Mouse (Mus musculus): ENCODE results near the gene Uqcc1. TPM values are rescaled to one million over a fixed set of nuclear protein-coding genes. Genes with fewer than 3 reads are reported as not detected.

Uqcc1 gene
- polyA plus RNA-seq, 1 experiment from 2014 or later, result 40.4 TPM

GRCm38 (mm10) chr2:155946069-155946468 lies 16.0 kb upstream of the Uqcc1 start:
- no peaks in the 10 kb centered on the region for H3K36me3 ChIP-seq (ENCODE audit: control insufficient read depth, insufficient read depth)
- no peaks in the 10 kb centered on the region for H3K9me3 ChIP-seq (ENCODE audit: control insufficient read depth)
- no peak overlapping the region for H3K4me2 ChIP-seq (replicated peaks; ENCODE audit: low read depth)
- no peak overlapping the region for H3K9ac ChIP-seq (ENCODE audit: low read depth, low read length)
- no peaks in the 10 kb centered on the region for H3K27me3 ChIP-seq (replicated peaks; ENCODE audit: control insufficient read depth, insufficient read depth, low read length)
- WGBS, result 4% methylated on average over 7 of the region's 7 CpGs
- H3K27ac ChIP-seq (ENCODE audit: low read depth, low read length), result no peak overlapping the region
- no peaks in the 10 kb centered on the region for H3K4me1 ChIP-seq (replicated peaks; ENCODE audit: control insufficient read depth, insufficient read depth, low read length)
- ATAC-seq, result no peak
- H3K4me3 ChIP-seq (ENCODE audit: low read depth, low read length), result no peak overlapping the region
- peak; percentile 92 for TF ChIP-seq CTCF (IDR thresholded peaks at IDR 0.05; ENCODE audit: low read depth)

- ATAC-seq, result no peak
- Histone ChIP-seq H3K27me3 (replicated peaks; ENCODE audit: control insufficient read depth, insufficient read depth, low read length) (no peaks in the 10 kb centered on the region), H3K9me3 (ENCODE audit: control insufficient read depth) (no peaks in the 10 kb centered on the region), H3K4me2 (replicated peaks; ENCODE audit: low read depth) (no peak overlapping the region), H3K4me1 (replicated peaks; ENCODE audit: control insufficient read depth, insufficient read depth, low read length) (no peaks in the 10 kb centered on the region), H3K36me3 (ENCODE audit: control insufficient read depth, insufficient read depth) (no peaks in the 10 kb centered on the region), H3K27ac (ENCODE audit: low read depth, low read length) (no peak overlapping the region), H3K9ac (ENCODE audit: low read depth, low read length) (no peak overlapping the region), H3K4me3 (ENCODE audit: low read depth, low read length) (no peak overlapping the region)
- 65% methylated on average over 5 of the region's 5 CpGs for WGBS
- no peak for TF ChIP-seq CTCF (IDR thresholded peaks at IDR 0.05; ENCODE audit: low read depth)
Observed at GRCm38 (mm10) chr2:155945580-155945979, 15.5 kb upstream of the Uqcc1 start.

GRCm38 (mm10) chr2:155945124-155945523 lies 15.0 kb upstream of the Uqcc1 start, which contains the start of gene Gdf5:
Gene Gdf5, minus strand, starts transcription at chr2:155945367.
- Histone ChIP-seq H3K9me3 (ENCODE audit: control insufficient read depth) (no peaks in the 10 kb centered on the region), H3K27ac (ENCODE audit: low read depth, low read length) (no peak within 1 kb of the TSS), H3K4me2 (replicated peaks; ENCODE audit: low read depth) (peak within 1 kb of the TSS; percentile 24; the same call in 1 of the 2 replicates), H3K4me3 (ENCODE audit: low read depth, low read length) (no peak within 1 kb of the TSS), H3K9ac (ENCODE audit: low read depth, low read length) (no peak within 1 kb of the TSS), H3K36me3 (ENCODE audit: control insufficient read depth, insufficient read depth) (no peaks in the 10 kb centered on the region), H3K27me3 (replicated peaks; ENCODE audit: control insufficient read depth, insufficient read depth, low read length) (no peaks in the 10 kb centered on the region), H3K4me1 (replicated peaks; ENCODE audit: control insufficient read depth, insufficient read depth, low read length) (no peaks in the 10 kb centered on the region)
- 42% methylated on average over 13 of the region's 13 CpGs for WGBS
- no peak for ATAC-seq
- TF ChIP-seq CTCF (IDR thresholded peaks at IDR 0.05; ENCODE audit: low read depth), result no peak

GRCm38 (mm10) chr2:155944685-155945084 lies 14.6 kb upstream of the Uqcc1 start:
- Histone ChIP-seq H3K4me1 (replicated peaks; ENCODE audit: control insufficient read depth, insufficient read depth, low read length) (no peaks in the 10 kb centered on the region), H3K9ac (ENCODE audit: low read depth, low read length) (no peak overlapping the region)
- 94% methylated on average over 4 of the region's 4 CpGs for WGBS

DNA sequence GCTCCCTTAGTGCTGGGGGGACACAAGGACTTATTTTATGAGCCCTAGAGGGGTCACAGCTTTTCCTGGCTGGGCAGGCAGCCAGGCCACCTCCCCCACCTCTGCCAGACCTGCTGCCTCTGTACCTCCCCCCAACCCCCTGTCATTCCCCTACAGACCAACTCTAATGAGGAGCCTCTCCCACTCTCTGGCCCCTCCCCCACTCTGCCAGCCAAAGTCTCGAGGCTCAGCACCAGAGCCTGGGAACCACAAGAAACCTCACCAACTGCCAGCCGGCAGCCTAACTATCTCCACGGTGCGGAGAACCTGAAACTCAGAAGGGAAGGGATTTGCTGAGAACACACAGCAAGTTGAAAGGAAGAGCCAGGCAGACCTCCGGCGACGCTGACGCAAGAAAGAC lies 13.4 kb upstream of the Uqcc1 start:
- Histone ChIP-seq H3K9me3 (ENCODE audit: control insufficient read depth) (no peaks in the 10 kb centered on the region), H3K4me1 (replicated peaks; ENCODE audit: control insufficient read depth, insufficient read depth, low read length) (no peaks in the 10 kb centered on the region), H3K36me3 (ENCODE audit: control insufficient read depth, insufficient read depth) (no peaks in the 10 kb centered on the region), H3K4me3 (ENCODE audit: low read depth, low read length) (no peak overlapping the region), H3K27ac (ENCODE audit: low read depth, low read length) (no peak overlapping the region), H3K27me3 (replicated peaks; ENCODE audit: control insufficient read depth, insufficient read depth, low read length) (no peaks in the 10 kb centered on the region), H3K4me2 (replicated peaks; ENCODE audit: low read depth) (peak overlapping the region; percentile 13; the same call in 1 of the 2 replicates), H3K9ac (ENCODE audit: low read depth, low read length) (no peak overlapping the region)
- no peak for ATAC-seq
- WGBS, result 11% methylated on average over 8 of the region's 8 CpGs
- TF ChIP-seq CTCF (IDR thresholded peaks at IDR 0.05; ENCODE audit: low read depth), result no peak

More at GRCm38 (mm10) chr2:155944685-155945084, 14.6 kb upstream of the Uqcc1 start:
- Histone ChIP-seq H3K27me3 (replicated peaks; ENCODE audit: control insufficient read depth, insufficient read depth, low read length) (no peaks in the 10 kb centered on the region), H3K36me3 (ENCODE audit: control insufficient read depth, insufficient read depth) (no peaks in the 10 kb centered on the region), H3K9me3 (ENCODE audit: control insufficient read depth) (no peaks in the 10 kb centered on the region), H3K4me2 (replicated peaks; ENCODE audit: low read depth) (peak overlapping the region; percentile 24; the same call in 1 of the 2 replicates), H3K4me3 (ENCODE audit: low read depth, low read length) (no peak overlapping the region), H3K27ac (ENCODE audit: low read depth, low read length) (no peak overlapping the region)
- no peak for ATAC-seq
- TF ChIP-seq CTCF (IDR thresholded peaks at IDR 0.05; ENCODE audit: low read depth), result no peak

DNA sequence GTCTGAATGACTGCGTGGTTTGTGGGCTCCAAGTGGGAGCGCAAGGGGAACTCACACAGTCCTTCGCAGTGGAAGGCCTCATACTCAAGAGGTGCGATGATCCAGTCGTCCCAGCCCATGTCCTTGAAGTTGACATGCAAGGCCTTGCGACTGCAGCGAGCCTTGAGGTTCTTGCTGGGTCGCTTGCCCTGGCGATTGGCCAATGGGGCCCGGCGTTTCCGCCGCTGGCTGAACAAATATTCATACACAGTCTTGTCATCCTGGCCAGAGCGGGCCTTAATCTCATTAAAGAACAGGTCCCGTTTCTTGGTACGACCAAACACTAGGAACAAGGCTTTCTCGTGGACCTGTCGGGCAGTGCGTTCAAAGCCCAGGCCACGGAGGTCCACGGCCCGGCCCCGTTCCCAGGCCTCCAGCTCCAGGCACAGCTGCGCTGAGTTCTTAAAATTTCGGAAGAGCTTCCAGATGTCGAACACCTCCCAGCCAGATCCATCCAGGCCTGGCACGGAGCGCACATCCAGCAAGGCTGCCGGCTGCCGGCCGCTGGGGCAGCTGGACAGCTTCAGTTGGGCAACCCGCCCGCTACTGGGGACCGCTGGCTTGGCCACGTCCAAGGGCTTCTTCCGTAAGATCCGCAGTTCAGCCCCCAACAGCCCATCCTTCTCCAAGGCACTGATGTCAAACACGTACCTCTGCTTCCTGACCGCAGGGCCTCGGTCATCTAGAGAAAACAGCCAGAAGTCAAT lies 11.8 kb upstream of the Uqcc1 start:
- no peak for TF ChIP-seq CTCF (IDR thresholded peaks at IDR 0.05; ENCODE audit: low read depth)
- 80% methylated on average over 40 of the region's 40 CpGs for WGBS
- 0 out of 2 replicates have a peak, but pooled peaks have one; percentile 10 for ATAC-seq
- H3K36me3 ChIP-seq (ENCODE audit: control insufficient read depth, insufficient read depth), result no peaks in the 10 kb centered on the region
- H3K4me2 ChIP-seq (replicated peaks; ENCODE audit: low read depth), result no peak overlapping the region
- no peak overlapping the region for H3K27ac ChIP-seq (ENCODE audit: low read depth, low read length)
- no peaks in the 10 kb centered on the region for H3K9me3 ChIP-seq (ENCODE audit: control insufficient read depth)
- no peak overlapping the region for H3K4me3 ChIP-seq (ENCODE audit: low read depth, low read length)
- H3K27me3 ChIP-seq (replicated peaks; ENCODE audit: control insufficient read depth, insufficient read depth, low read length), result no peaks in the 10 kb centered on the region
- no peaks in the 10 kb centered on the region for H3K4me1 ChIP-seq (replicated peaks; ENCODE audit: control insufficient read depth, insufficient read depth, low read length)
- H3K9ac ChIP-seq (ENCODE audit: low read depth, low read length), result no peak overlapping the region

All from intestine, postnatal 0 days (tissue).